Mouse (Mus musculus) erythroblast, embryonic 14.5 days (primary cell): ENCODE results near the gene Kansl1.

ENCODE experiments used
- GATA1 ChIP-seq: IDR thresholded peaks from 2 replicates; pipeline ENCODE4 v1.6.1; 2012; ENCODE audit warnings: low read length, inconsistent platforms, mixed read lengths
- TAL1 ChIP-seq: IDR thresholded peaks from 3 replicates; pipeline ENCODE4 v1.6.1; 2012; ENCODE audit warnings: low read length, inconsistent platforms, mixed read lengths

DNA sequence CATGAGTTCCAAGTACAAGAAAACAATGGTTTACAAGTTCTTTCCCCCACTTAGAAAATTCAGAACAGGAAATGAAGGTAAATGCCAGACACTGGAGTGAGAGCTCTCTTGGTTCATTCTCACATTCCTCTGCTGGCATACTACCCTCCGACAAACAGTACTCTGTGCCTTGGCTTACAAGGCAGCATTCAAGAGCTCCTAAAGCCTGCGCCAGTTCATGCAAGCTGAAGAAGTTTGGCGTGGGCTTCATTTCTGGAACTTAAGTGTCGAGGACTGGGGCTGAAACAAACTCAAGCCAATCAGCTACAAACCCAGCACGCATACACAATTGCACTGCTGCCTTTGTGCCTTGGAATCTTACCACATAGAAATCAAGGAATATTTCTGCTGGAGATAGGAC, 136.6 kb downstream of the Kansl1 start:
- TF ChIP-seq TAL1 = no peak
- TF ChIP-seq GATA1 = no peak
